Mouse (Mus musculus) ovary, postnatal 14 days (tissue): ENCODE data around the gene Ank3.
"Not testable (repeated sequence)": the region's sequence is repeated elsewhere in the genome, so short reads cannot be mapped to it uniquely, and the experiment has no call there.

Experiments used
- DNase-seq: peaks from one replicate; pipeline ENCODE4 v3.0.0; 2022; ENCODE audit warnings: low spot score

The Ank3 gene

GRCm38 (mm10) chr10:69902024-69902423, 503.5 kb downstream of the Ank3 start:
- DNase-seq: no peak

GRCm38 (mm10) chr10:69904321-69904720, 505.7 kb downstream of the Ank3 start:
- no peak for DNase-seq

- DNase-seq: no peak
These were observed 509.5 kb downstream of the Ank3 start for GRCm38 (mm10) chr10:69907795-69908764.

- DNase-seq: no peak
These were observed 511.3 kb downstream of the Ank3 start for GRCm38 (mm10) chr10:69909856-69910255.

- DNase-seq: not testable (repeated sequence)
These were observed 511.7 kb downstream of the Ank3 start for GRCm38 (mm10) chr10:69910304-69910703.

GRCm38 (mm10) chr10:69910726-69911125, 512.2 kb downstream of the Ank3 start:
- not testable (repeated sequence) for DNase-seq

GRCm38 (mm10) chr10:69915566-69915965, 517.0 kb downstream of the Ank3 start:
- no peak for DNase-seq

GRCm38 (mm10) chr10:69916205-69916604, 517.6 kb downstream of the Ank3 start:
- DNase-seq: no peak

- DNase-seq: no peak
These were observed 518.3 kb downstream of the Ank3 start for GRCm38 (mm10) chr10:69916689-69917435.

GRCm38 (mm10) chr10:69917711-69918110, 519.1 kb downstream of the Ank3 start:
- DNase-seq: no peak

GRCm38 (mm10) chr10:69918461-69919151, 520.0 kb downstream of the Ank3 start:
- DNase-seq: no peak

GRCm38 (mm10) chr10:69919152-69919492, 520.5 kb downstream of the Ank3 start:
- DNase-seq: no peak

GRCm38 (mm10) chr10:69919746-69920145, 521.2 kb downstream of the Ank3 start:
- DNase-seq: no peak

- no peak for DNase-seq
These were observed 523.5 kb downstream of the Ank3 start for GRCm38 (mm10) chr10:69922076-69922475.

- DNase-seq: no peak
These were observed 525.2 kb downstream of the Ank3 start for GRCm38 (mm10) chr10:69923801-69924200.

GRCm38 (mm10) chr10:69924321-69924720, 525.7 kb downstream of the Ank3 start:
- no peak for DNase-seq

GRCm38 (mm10) chr10:69924845-69925244, 526.3 kb downstream of the Ank3 start:
- DNase-seq: no peak

GRCm38 (mm10) chr10:69925285-69926157, 526.9 kb downstream of the Ank3 start:
- no peak for DNase-seq

- no peak for DNase-seq
These were observed 527.7 kb downstream of the Ank3 start for GRCm38 (mm10) chr10:69926158-69926882.

- DNase-seq: no peak
These were observed 528.4 kb downstream of the Ank3 start for GRCm38 (mm10) chr10:69927012-69927411.

GRCm38 (mm10) chr10:69928358-69928757, 529.8 kb downstream of the Ank3 start:
- no peak for DNase-seq
